Mouse (Mus musculus): ENCODE results near the gene Gnai3.
A peak's percentile ranks its signal among the peaks of the same experiment; 100 is the strongest.

The Gnai3 gene

DNA sequence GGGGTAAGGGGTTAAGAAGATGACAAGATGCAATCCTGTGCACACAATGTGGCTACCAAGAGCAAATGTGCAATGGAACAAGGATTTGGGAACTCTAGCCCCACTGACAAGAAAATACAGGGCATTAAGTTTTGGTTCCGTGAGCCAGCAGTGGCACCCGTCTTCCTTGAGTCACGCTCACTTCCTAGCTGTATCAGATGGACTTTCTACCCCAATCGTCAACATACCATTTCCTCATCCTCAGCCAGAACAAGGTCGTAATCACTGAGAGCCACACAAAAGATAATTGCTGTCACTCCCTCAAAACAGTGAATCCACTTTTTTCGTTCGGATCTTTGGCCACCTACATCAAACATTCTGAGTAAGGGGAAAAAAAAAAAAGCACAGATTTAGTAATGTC lies 33.7 kb downstream of the Gnai3 start:
- DNase-seq (ENCODE audit: low read depth, low spot score): no peak

DNA sequence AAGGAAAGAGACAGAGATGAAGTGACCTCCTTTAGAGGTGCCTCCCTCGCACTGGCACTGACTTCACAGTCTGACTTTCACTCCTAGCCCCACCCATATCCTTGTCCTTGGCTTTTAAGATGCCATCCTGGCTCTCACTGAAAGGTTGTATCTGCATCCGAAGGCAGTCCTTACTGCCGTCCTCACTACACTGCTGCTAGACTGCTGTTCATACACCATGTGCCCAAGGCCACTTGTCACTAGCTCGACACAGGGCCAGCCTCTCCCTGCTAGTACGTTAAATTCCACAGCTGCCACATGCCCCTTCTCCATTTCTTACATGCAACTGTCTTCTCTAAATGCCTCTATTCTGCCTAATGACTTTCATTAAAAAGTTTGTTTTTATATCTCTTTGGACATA lies 34.6 kb downstream of the Gnai3 start:
- no peak for DNase-seq (ENCODE audit: low read depth, low spot score)

DNA sequence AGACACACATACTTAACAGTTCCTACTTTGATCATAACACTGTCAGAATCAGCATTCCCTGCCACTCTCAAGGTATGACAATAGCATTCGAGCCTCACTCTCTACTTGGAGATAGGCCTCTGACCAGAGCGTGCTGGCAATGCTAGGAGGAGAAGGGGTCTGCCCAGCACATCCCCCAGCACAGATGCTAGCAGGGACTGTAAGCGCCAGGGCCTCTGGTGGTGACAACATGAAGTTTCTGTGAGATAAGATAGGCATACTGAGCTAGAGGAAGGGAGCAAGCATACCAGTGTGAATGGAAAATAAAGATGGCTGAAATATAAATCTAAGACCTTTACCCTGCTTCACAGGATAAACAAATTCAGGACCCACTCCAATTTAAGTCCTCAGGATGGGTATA lies 40.7 kb downstream of the Gnai3 start:
- no peak for DNase-seq (ENCODE audit: low read depth, low spot score)

DNA sequence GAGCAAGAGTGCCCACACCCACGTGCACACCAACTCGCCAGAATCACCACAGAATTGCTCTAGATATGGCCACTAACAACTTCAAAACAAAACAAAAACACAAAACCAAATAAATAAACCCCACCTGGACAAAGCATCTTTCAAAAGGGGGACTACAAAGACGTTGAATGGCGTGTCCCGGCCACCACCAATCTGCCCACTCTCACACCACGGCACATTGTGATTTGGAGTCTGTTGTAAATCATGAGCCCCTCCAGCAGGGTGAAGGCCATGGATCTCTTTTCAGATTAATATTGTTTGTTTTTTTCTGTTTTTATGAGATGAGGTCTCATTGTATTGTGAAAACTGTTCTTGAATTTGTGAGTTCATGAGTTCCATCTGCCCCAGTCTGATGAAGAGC lies 43.9 kb downstream of the Gnai3 start:
- DNase-seq (ENCODE audit: low read depth, low spot score): no peak

DNA sequence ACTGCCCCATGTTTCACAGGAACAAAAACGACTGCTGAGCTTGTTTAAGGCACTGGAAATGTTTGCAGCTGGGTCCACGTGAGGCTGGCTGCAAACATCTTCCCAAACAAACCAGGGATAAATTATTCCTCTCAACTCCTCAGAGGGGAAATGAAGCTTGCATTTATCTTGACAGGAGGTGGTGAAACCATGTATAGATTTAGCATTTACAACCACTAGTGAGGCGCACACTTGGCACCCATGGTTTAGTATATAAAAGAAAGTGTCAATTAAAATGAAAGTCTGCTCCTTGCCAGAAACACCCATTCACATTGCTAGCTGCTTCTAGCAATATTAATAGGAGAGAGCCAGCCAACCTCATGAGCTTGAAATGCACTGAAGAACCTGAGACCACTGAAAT lies 44.4 kb downstream of the Gnai3 start:
- no peak for DNase-seq (ENCODE audit: low read depth, low spot score)

DNA sequence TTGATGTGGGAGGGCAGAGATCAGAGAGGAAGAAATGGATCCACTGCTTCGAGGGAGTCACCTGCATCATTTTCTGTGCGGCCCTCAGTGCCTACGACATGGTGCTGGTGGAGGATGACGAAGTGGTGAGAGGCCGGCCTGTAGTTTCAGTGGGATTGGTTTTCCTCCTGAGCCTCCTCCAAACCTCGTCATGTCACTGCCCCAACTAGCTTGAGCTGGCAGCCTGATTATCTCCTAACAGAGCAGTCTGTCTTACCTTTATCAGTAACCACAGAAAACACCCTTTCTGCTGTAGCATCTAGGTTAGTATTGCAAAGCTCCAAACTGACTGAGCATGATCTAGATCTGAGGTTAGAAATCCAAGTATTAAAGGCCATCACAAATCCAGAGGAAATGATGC lies 47.6 kb downstream of the Gnai3 start:
- DNase-seq (ENCODE audit: low read depth, low spot score): no peak

DNA sequence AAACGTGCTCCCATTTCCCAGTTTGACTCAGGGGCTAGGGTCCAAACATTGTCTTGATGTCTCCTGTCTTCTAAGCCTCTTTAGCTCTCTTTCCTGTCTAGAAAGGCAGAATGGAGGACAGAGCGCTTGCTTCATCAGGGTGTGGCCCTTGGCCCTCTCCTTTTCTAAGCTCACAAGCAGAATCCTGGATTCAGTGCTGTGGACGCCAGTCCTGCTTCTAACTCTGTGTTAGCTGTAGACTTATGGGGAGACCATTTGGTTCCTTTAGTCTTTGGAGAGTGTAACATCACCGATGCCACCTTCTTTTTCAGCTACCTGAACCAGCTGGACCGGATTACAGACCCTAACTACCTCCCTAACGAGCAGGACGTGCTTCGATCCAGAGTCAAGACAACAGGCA lies 48.3 kb downstream of the Gnai3 start:
- no peak for DNase-seq (ENCODE audit: low read depth, low spot score)

DNA sequence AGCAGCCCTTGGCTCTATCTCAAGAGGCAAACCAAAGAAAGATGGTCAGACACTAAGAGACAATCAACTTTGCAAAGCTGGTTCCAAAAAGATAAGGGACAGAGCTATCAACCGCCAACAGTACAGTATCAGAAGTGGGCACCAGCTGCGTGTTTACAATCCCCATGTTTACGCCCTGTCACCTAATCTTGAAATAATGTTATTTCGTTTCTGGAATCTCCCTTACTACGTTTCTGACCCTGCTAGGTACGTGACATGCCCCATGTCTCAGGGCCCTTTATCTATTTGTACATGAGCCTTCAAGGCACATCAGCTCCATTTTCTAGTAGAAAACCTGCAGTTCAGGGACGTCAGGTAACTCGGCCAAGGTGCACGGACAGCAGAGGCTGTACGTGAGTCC lies 49.2 kb downstream of the Gnai3 start:
- no peak for DNase-seq (ENCODE audit: low read depth, low spot score)

DNA sequence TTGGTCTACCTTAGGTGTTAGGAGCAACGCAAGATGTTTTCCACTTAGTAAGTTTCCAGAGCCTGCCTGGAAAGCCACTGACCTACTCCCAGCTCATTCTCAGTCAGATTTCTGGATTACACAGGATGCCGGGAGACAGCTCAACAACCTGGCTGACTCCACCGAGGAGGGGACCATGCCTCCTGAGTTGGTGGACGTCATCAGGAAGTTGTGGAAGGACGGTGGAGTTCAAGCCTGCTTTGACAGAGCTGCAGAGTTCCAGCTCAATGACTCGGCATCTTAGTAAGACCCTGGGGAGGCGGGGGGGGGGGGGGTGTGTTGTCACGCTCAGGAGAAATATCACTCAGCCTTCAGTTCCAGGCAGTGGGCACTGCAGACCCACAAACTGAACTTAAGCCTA lies 49.7 kb downstream of the Gnai3 start:
- peak; percentile 27 for DNase-seq (ENCODE audit: low read depth, low spot score)

DNA sequence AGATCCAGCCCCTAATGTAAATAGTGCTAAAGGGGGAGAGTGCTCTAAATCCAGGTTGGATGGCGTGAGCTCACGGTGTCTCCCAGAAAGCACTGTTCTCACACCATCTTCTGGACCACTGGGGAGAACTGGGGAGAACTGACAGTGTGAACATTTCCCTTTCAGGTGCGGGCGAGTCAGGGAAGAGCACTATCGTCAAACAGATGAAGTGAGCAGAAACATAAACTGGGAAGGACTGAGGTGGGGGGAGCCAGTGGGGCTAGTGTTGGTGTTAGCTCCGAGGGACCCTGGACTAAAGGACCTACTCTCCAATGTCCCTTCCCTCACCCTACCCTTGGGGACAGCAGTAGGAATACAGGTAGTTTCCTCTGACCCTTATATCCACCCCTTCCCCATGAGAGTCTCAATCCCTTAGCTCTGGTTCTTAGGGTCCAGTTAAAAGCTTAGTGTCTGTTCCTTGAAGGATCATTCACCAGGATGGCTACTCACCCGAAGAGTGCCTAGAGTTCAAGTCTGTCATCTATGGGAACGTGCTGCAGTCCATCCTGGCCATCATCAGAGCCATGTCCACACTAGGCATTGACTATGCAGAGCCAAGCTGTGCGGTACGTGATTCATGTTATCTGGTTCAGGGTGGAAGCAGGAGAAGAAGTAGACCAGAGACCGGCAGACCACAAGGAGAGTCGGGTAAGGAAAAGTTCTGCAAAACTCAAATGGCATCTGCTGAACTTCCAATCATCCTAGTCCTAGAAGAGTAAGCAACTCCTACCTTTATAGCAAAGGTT lies 50.8 kb downstream of the Gnai3 start:
- no peak for DNase-seq (ENCODE audit: low read depth, low spot score)

DNA sequence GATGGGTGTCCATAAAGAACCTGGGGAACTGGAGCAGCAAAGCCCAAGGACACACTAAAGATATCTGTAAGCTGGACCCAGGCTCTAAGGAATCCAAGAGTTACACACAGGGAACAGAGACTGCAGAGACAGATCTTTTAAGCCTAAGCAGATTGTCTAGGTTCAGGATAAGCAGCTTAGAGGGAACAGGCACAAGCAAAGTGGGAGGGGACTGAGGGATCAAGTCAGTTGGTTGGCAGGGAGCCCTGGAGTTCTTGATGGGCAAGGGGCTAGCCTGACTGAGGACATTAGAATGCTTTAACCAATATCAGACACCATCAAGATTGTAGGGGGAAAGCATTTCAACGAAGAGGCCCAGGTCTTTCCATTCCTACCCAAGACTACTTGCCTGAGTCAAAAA lies 51.8 kb downstream of the Gnai3 start:
- DNase-seq (ENCODE audit: low read depth, low spot score): no peak

DNA sequence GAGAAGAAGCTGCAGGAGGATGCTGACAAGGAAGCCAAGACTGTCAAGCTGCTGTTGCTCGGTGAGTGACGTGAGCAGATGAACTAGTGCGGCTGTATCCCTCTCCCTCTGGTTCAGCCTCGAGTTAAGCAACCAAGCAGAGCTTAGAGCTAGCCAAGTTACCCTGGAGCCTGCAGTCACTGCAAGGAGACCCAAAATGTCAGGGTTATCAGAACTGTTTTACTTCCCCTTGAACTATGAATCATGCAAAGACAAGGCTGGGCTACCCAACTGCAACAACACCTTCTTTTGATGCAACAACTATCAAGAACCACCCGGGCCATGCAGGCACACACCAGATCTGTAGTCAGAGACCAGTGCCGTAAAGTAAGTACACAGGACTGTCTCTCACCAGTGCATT lies 52.6 kb downstream of the Gnai3 start:
- DNase-seq (ENCODE audit: low read depth, low spot score): no peak

DNA sequence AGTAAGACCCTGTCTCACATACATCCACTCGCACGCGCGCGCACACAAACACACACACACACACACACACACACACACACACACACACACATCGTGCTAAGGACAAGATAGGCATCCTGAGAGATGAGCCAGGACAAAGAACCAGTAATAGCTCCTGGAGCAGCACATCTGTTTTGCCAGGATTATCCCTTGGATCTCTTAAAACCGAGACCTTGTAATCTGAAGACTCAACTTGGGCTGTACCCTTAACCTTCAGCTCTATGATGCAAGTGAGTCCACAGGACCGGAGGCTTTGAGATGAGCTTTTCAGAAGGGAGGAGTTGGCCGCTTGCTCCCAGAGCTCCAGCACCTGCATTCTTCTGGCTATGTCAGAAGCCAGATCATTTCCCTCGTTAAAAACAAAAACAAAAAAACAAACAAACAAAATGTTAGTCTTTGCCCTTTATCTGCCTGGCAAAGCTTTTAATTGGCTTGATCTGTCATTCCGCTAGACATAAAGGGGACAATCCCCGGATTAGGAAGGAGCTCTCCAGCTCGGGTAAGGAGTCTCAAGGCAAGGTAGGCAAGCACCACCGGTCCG lies 53.3 kb downstream of the Gnai3 start, which contains the start of gene Gnat2:
TSS of gene Gnat2 (plus strand) at position 254 of the 580 bp plus-strand sequence.
- no peak for DNase-seq (ENCODE audit: low read depth, low spot score)

DNA sequence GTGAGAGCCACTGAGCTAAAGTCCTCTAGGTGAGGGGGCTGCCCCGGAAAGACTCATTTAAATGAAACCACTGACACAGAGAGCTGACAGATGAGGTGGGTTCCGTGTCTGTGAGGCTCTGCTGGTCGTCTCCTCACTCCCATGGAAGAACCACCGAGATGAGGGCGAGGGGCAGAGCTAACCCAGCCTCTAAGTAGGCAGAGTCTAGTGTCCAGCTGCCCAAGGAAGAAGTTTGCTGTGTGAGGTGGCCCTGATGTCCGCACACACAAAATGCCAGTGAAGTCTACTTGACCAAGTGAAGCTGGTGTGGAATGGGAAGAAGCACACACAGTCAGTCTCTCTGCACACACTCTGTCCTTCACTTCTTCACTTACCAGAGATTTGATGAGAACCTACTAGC lies 53.9 kb downstream of the Gnai3 start:
- no peak for DNase-seq (ENCODE audit: low read depth, low spot score)

DNA sequence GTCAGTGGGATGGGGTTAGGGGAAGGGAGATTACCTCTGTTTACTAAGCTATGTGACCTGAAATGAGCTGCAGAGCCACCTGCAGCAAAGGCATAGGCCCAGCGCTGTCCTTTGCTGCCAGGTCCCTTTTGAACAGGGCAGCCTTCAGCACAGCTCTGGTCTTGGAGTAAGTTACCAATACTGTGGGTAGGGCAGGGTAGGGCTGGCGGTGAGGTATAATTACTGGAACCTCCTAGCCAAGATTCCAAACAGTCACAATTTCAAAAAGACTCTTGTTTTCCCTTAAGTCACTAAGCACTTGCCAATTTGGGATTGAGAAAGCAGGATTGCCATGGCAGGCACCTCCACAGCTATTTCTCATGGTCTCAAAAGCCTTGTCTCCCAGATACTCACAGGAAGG lies 55.4 kb downstream of the Gnai3 start:
- no peak for DNase-seq (ENCODE audit: low read depth, low spot score)

DNA sequence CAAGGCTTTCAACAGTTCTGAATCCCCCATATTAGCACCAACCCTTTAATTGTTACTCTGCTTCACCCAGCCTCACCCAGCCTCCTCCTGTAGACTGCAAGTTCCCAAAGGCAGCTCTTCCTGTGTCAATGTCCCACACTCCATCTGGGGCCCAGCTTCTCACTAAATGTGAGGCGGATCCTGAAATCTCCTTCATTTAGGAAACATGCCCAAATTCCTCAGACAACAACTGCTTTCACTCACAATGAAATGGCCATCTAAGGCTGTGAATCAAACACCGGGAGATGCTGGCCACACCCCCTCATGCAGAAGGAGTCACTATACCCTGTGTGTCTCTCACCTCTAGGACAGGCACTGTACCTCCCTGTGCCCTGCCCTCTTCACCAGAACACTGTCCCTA lies 56.0 kb downstream of the Gnai3 start:
- DNase-seq (ENCODE audit: low read depth, low spot score): peak; percentile 38

DNA sequence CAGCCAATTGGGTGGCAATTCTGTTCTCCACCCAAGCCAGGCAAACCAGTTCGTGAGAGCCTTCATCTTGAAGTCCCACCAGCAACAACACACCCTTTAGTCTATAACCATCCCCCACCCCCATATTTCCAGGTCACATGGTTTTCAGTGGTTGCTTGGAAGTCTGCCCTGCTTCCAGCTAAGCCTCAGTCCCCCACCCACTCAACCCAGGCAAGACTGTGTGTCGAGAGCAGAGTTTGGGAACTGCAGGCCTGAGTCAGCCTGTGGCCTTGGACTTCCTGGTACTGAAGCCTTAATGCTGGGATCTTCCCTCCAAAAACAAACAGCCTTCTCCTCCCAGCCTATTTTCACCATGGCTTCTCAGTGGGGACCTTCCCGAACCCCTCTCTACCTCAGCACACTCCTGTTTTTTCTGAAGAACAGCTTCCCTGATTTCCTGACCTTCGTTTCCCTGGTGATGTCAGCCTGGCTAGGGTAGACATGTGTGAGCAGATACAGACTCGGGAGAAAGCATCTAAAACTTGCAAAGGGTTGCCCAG lies 57.0 kb downstream of the Gnai3 start:
- peak; percentile 56 for DNase-seq (ENCODE audit: low read depth, low spot score)

DNA sequence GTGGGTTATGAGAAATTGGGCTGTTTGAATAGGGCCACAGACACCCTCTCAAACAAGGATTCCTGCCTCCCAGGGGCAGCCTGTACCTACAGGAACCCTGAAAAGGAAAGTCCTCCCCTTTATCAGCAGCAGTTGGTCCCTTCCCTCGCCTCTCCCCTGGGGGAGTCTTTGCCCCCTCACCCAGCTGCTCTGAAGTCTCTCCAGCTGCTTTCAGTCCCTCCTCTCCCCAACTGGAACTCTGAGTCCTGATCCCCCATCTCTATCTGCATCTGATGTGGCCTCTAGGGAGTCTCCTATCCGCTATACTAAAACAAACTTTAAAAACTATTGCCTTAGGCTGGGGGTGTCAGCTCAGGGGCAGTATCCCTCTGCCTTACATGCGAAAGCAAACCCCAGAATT lies 58.6 kb downstream of the Gnai3 start:
- DNase-seq (ENCODE audit: low read depth, low spot score): no peak

DNA sequence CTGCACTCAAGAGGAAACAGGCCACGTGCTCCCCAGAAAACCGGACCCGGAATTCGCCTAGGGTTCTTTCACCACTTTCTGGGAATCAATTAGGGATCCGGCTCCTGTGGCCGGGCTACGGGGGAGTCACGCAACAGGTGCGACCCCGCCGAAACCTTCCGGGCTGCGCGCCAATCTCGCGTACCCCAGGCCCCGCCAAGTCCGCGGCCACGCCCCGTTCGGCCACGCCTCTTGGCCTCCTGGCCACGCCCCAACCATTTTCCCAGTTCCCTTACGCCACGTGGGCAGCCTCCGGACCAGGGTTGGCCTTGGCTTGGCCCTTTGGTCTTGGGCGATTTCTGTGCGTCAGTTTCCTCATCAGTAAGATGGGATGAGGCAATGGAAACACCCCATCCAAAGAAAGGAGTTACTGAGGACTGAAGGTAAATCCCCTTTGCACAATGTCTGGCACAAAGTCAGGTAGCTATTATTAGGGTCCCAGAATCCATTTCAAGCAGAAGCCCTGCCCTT lies 59.4 kb downstream of the Gnai3 start, which contains the start of gene Ampd2:
TSS of gene Ampd2 (minus strand) at position 182 of the 510 bp plus-strand sequence.
- peak; percentile 88 for DNase-seq (ENCODE audit: low read depth, low spot score)

DNA sequence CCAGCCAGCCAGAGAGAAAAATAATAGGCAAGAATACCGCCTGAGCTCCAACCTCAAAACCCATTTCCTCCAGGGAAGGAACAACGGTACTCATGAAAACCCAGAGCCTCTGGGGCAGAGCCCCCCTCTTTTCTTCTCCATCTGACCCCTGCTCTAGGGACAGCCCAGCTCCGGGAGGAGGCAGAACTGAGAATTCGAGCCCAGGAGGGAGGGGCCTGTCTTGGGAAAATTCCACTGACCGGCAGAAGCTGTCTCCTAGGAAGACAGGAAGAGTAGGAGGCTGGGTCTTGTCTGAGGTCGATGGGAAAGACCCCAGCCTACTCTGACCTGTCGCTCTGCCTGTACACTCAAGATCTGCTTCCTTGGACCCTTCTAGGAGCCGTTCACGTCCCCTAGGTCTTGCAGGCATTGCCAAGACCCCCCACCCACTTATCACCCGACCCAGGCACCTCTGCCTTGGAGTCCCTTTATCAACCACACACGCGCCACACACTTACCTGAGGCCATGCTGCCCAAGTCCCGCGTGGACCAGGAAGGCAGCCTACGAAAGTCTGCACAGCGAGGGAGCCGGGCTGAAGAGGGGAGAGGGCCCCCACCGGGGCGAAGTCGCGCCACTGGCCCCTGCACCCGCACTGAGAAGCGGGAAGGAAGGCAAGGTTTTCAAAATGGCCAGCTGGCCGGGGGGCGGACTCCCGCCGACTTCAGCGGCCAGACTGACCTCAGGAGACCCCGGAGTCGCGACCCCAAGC lies 60.1 kb downstream of the Gnai3 start:
- peak; percentile 97 for DNase-seq (ENCODE audit: low read depth, low spot score)

DNA sequence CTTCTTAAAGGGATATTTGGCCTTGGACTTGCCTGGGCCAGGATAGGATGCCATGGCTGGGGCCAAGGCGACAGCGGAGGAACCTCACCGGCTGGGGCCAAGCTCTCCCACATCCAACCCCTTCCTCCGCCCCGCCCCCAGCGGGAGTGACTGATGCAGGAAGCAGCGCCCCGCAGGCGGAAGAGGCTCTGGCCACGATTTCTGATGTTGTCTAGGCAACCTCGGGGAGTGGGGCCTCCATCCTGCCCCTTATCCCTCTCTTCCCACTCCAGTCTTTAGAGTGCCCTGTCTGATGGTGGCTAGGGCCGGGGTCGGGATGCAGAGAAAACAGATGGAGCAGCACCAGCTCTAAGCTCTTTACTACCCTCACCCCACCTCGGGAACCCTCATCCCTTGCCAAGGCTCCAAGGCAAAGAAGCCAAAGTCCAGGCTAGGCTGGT lies 60.6 kb downstream of the Gnai3 start:
- DNase-seq (ENCODE audit: low read depth, low spot score): peak; percentile 96

DNA sequence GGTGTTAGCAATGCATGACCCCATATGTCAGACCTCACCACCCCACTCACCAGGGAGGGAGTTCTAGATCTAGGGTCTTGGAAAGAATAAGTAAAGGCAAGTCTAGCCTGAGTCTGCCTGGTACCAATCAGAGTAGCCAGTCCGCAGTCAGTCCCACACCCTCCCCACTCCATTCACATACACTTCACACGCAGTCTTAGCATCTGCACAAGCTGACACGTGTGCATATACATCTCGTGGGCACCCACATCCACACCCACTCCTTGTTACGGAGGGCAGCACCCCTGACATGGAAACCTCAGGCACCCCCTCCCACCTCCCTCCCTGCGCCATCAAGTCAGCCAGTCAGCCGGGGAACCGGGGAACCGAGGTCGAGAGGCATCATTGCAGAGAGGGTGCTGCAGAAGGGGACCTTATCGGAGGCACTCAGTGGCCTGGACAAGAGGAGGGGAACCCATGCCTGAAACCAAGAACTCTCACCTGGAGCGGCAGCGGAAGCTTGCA lies 61.1 kb downstream of the Gnai3 start:
- DNase-seq (ENCODE audit: low read depth, low spot score): no peak

All from 3T3-L1 (cell line).